Mouse (Mus musculus): ENCODE measurements at regions not wholly inside any gene's neighbourhood (a gene's known extent, or its start where the extent isn't known, plus 50 kb on each side); places are given as distances from the start of the nearest gene placed in this dataset.

GRCm38 (mm10) chr16:24153943-24154342, 165.3 kb upstream of the Bcl6 start:
- in situ Hi-C loops (cut with MboI; ENCODE audit: low sequenced_read_pairs) = no loop called here

- in situ Hi-C loops (cut with MboI; ENCODE audit: low sequenced_read_pairs) = no loop called here
These were observed 163.2 kb upstream of the Bcl6 start for GRCm38 (mm10) chr16:24151831-24152247.

- in situ Hi-C loops (cut with MboI; ENCODE audit: low sequenced_read_pairs) = no loop called here
These were observed 162.6 kb upstream of the Bcl6 start for GRCm38 (mm10) chr16:24151178-24151725.

- in situ Hi-C loops (cut with MboI; ENCODE audit: low sequenced_read_pairs) = no loop called here
These were observed 161.9 kb upstream of the Bcl6 start for GRCm38 (mm10) chr16:24150512-24150911.

- in situ Hi-C loops (cut with MboI; ENCODE audit: low sequenced_read_pairs) = loop anchor here (25.0 kb wide), 1 partner anchor 913 kb away; no protein-coding TSS in a partner anchor
These were observed 160.8 kb upstream of the Bcl6 start for GRCm38 (mm10) chr16:24149441-24149840.

- in situ Hi-C loops (cut with MboI; ENCODE audit: low sequenced_read_pairs) = loop anchor here (25.0 kb wide), 1 partner anchor 918 kb away; no protein-coding TSS in a partner anchor
These were observed 155.2 kb upstream of the Bcl6 start for GRCm38 (mm10) chr16:24143894-24144293.

GRCm38 (mm10) chr16:24142915-24143541, 154.4 kb upstream of the Bcl6 start:
- in situ Hi-C loops (cut with MboI; ENCODE audit: low sequenced_read_pairs) = loop anchor here (25.0 kb wide), 1 partner anchor 919 kb away; no protein-coding TSS in a partner anchor

GRCm38 (mm10) chr16:24139109-24139508, 150.5 kb upstream of the Bcl6 start:
- in situ Hi-C loops (cut with MboI; ENCODE audit: low sequenced_read_pairs) = loop anchor here (25.0 kb wide), 1 partner anchor 923 kb away; no protein-coding TSS in a partner anchor

GRCm38 (mm10) chr16:24137266-24138033, 148.8 kb upstream of the Bcl6 start:
- in situ Hi-C loops (cut with MboI; ENCODE audit: low sequenced_read_pairs) = loop anchor here (25.0 kb wide), 1 partner anchor 925 kb away; no protein-coding TSS in a partner anchor

GRCm38 (mm10) chr16:24136483-24137148, 148.0 kb upstream of the Bcl6 start:
- in situ Hi-C loops (cut with MboI; ENCODE audit: low sequenced_read_pairs) = loop anchor here (25.0 kb wide), 1 partner anchor 926 kb away; no protein-coding TSS in a partner anchor

GRCm38 (mm10) chr16:24135841-24136240, 147.2 kb upstream of the Bcl6 start:
- in situ Hi-C loops (cut with MboI; ENCODE audit: low sequenced_read_pairs) = loop anchor here (25.0 kb wide), 1 partner anchor 926 kb away; no protein-coding TSS in a partner anchor

- in situ Hi-C loops (cut with MboI; ENCODE audit: low sequenced_read_pairs) = loop anchor here (25.0 kb wide), 1 partner anchor 927 kb away; no protein-coding TSS in a partner anchor
These were observed 146.7 kb upstream of the Bcl6 start for GRCm38 (mm10) chr16:24135351-24135750.

- in situ Hi-C loops (cut with MboI; ENCODE audit: low sequenced_read_pairs) = loop anchor here (25.0 kb wide), 1 partner anchor 928 kb away; no protein-coding TSS in a partner anchor
These were observed 145.9 kb upstream of the Bcl6 start for GRCm38 (mm10) chr16:24134486-24135050.

GRCm38 (mm10) chr16:24130646-24131045, 142.0 kb upstream of the Bcl6 start:
- in situ Hi-C loops (cut with MboI; ENCODE audit: low sequenced_read_pairs) = loop anchor here (25.0 kb wide), 1 partner anchor 932 kb away; no protein-coding TSS in a partner anchor

GRCm38 (mm10) chr16:24129701-24130100, 141.0 kb upstream of the Bcl6 start:
- in situ Hi-C loops (cut with MboI; ENCODE audit: low sequenced_read_pairs) = loop anchor here (25.0 kb wide), 1 partner anchor 933 kb away; no protein-coding TSS in a partner anchor

GRCm38 (mm10) chr16:24128566-24128965, 139.9 kb upstream of the Bcl6 start:
- in situ Hi-C loops (cut with MboI; ENCODE audit: low sequenced_read_pairs) = loop anchor here (25.0 kb wide), 1 partner anchor 934 kb away; no protein-coding TSS in a partner anchor

- in situ Hi-C loops (cut with MboI; ENCODE audit: low sequenced_read_pairs) = loop anchor here (25.0 kb wide), 1 partner anchor 938 kb away; no protein-coding TSS in a partner anchor
These were observed 136.1 kb upstream of the Bcl6 start for GRCm38 (mm10) chr16:24124766-24125165.

GRCm38 (mm10) chr16:24124083-24124482, 135.4 kb upstream of the Bcl6 start:
- in situ Hi-C loops (cut with MboI; ENCODE audit: low sequenced_read_pairs) = no loop called here

- in situ Hi-C loops (cut with MboI; ENCODE audit: low sequenced_read_pairs) = no loop called here
These were observed 133.0 kb upstream of the Bcl6 start for GRCm38 (mm10) chr16:24121633-24122032.

GRCm38 (mm10) chr16:24120836-24121235, 132.2 kb upstream of the Bcl6 start:
- in situ Hi-C loops (cut with MboI; ENCODE audit: low sequenced_read_pairs) = no loop called here

Measured in CH12F3 (cell line).